Mouse (Mus musculus): Measurements from ENCODE around the gene Psmd13.

The Psmd13 gene

DNA sequence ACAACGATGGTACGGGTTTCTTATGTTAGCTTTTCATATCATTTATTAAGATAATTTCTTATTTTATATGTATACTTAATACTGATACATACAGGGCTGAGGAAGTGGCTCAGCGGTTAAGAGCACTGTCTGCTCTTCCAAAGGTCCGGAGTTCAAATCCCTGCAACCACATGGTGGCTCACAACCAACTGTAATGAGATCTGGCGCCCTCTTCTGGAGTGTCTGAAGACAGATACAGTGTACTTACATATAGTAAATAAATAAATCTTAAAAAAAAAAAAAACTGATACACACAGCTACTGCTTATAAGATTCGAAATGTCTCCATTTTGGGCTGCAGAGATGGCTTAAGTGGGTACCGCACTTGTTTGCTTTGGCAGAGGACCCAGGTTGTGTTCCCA, 25.9 kb downstream of the Psmd13 start:
- no peak for DNase-seq

DNA sequence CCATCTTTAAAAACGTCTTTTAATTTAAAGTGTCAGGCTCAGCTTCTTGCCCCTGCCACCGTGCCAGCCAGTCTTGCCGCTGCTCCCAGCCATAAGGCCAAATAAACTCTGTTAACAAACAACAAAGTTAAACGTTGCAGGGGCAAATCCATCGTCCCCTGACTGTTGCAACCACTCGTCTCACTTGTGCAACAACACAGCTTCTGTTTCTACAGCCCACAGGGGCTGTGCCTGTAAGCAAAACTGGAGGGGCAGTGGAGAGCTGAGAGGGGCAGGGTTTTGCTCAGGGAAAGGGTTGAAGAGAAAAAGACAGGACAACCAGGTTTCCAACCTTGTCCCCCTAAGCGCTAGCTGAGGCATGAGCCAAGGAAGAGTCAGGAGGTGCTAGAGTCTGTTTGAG, 26.4 kb downstream of the Psmd13 start:
- DNase-seq, result no peak

GRCm38 (mm10) chr7:140908634-140909107, 26.9 kb downstream of the Psmd13 start:
- peak; percentile 90 for DNase-seq

GRCm38 (mm10) chr7:140912293-140912692, 30.5 kb downstream of the Psmd13 start:
- DNase-seq, result no peak

DNA sequence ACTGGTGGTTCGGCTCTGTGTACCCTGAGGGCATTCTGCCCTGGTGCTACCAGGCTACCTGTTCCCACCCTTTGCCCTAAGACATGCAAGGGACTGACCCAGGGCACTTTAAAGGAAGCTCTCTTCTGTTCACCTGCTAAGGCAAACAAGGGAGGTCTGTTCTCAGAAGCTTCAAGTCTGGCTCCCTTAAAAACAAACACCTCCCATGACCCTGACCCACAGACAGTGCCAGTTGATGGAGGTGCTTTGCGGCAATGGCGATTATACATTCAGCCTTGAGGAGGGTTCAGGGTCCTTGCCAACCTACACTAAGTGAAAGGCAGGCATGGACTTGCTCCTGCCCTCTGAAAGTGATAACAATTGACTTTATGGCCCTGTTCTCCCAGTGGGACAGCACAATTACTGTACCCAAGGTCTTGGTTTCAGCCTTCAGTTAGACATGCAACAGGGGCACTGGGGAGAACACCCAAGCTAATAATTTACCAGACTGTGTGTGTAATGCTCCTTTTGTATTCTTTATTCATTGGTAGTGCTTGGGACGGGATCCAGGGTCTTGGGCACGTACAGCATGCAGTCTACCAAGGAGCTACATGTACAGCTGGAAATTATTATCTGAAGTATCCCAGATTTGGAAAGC, 31.2 kb downstream of the Psmd13 start:
- DNase-seq, result peak; percentile 60

DNA sequence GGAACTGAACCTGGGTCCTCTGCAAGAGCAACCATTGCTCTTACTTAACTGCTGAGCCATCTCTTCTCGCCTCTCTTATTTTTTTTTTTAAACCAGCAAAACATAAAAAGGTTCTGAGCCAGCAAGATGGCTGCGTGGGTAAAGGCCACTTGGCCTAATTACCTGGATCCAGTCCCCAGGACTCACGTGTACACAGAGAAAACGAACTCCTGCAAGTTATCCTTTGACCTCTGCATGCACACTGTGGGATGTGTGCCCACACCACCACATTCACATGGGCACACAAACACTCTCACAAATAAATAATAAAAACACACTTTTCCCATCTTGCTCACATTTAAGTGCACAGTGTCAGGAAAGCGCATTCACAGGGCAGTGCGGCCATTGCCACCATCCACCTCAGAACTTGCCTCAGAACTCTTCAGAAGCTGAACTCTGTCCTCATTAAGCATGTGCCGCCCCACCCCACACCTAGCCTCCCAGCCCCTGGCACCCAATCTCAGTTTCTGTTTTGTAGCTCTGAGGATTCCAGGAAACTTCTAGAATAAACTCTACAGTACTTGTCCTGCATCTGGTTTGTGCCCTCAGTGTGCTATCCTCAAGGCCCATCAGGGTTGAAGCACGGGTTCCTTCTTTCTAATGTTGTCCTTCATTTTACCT, 32.4 kb downstream of the Psmd13 start:
- peak; percentile 76 for DNase-seq

DNA sequence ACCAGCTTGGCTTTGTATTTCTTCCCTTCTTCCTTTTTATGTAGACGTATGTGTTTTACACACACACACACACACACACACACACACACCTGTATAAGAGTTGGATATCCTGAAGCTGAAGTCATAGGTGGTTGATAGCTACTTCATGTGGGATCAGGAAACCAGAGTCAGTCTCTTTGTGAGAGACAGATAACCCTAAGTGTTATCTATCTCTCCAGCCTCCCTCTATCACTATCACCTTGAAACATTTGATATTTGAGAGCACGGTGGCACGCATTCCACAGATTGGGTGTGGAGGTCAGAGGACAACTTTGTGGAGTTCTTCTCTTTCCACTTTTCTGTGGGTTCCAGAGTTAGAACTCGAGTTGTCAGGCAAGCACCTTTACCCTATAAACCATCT, 38.1 kb downstream of the Psmd13 start:
- no peak for DNase-seq

DNA sequence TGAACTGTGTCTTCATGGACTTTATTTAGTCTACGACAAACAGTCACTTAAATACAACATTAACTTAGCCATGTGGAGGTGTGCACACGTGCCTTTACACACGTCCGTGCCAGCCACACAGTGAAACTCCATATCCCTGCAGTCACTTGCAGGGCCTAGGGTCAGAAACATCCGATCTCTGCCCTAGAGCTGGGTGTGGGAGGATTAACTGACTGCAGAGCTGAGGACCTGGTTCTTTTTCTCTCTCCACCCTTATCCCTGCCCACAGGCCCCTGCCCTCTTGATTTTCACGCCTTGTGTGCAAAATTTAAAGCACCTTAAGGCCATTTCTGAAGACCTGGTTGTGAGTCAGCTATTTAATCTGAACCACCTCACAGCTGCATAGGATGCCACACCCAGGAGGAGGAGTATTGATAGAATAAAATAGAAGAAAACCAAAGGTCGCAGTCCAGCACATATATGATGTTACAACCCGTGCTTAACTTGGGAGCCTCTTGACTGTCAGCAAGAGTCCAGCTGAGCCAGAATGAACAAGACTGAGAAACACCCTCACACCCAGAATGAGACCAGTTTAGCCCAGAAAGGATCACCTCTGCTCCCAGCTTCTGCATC, 38.8 kb downstream of the Psmd13 start, which contains the start of gene Nlrp6:
Gene Nlrp6, plus strand, starts transcription at position 485 of the 612 bp plus-strand sequence.
- no peak for DNase-seq

DNA sequence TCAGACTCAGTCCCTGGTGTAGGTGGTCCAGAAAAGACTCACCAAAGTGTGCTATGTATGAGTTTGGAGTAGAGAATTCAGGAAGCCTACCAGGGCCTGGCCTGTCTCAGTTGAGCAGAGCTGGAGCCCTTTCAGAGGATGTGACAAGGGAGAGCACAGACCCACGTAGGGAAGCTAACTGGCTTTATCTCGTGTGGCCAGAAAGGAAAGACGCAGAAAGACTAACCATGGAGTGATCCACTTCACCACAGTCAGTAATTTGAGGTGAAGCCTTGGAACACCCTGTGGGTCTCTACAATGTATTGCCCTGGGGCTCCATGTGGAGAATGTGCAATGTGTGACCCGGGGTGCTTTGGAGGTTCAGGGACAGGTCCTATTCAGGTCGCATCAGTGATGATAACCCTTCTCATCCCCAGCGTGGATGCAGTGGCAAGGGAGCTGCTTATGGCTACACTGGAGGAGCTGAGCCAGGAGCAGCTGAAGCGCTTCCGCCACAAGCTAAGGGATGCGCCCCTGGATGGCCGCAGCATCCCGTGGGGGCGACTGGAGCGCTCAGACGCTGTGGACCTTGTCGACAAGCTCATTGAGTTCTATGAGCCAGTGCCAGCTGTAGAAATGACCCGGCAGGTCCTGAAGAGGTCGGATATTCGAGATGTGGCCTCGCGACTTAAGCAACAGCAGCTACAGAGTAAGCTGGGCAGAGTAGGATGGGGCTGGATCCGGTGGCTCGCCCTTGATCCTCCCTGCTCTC, 39.6 kb downstream of the Psmd13 start:
- peak; percentile 37 for DNase-seq

DNA sequence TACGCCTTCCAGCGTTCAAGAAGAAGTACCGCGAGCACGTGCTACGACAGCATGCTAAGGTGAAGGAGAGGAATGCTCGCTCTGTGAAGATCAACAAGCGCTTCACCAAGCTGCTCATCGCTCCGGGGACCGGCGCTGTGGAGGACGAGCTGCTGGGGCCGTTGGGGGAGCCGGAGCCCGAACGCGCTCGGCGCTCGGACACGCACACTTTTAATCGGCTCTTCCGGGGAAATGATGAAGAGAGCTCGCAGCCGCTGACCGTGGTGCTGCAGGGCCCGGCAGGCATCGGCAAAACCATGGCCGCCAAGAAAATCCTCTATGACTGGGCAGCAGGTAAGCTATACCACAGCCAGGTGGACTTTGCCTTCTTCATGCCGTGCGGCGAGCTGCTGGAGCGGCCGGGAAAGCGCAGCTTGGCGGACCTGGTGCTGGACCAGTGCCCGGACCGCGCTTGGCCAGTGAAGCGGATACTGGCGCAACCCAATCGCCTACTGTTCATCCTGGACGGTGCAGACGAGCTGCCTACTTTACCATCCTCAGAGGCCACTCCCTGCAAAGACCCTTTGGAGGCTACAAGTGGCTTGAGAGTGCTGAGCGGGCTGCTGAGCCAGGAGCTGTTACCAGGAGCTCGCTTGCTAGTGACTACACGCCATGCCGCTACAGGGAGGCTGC, 40.8 kb downstream of the Psmd13 start:
- DNase-seq, result peak; percentile 93

DNA sequence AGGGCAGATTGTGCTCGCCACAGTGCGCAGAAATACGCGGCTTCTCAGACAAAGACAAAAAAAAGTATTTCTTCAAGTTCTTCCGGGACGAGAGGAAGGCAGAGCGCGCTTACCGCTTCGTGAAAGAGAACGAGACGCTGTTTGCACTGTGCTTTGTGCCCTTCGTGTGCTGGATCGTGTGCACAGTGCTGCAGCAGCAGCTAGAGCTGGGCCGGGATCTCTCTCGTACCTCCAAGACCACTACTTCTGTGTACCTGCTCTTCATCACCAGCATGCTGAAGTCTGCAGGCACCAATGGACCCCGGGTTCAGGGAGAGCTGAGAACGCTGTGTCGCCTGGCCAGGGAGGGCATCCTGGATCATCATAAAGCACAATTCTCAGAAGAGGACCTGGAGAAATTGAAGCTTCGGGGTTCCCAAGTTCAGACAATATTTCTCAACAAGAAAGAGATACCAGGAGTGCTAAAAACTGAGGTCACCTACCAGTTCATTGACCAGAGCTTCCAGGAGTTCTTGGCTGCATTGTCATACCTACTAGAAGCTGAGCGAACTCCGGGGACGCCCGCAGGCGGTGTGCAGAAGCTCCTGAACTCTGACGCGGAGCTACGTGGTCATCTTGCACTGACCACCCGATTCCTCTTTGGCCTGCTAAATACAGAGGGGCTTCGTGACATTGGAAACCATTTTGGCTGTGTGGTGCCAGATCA, 41.5 kb downstream of the Psmd13 start:
- no peak for DNase-seq

DNA sequence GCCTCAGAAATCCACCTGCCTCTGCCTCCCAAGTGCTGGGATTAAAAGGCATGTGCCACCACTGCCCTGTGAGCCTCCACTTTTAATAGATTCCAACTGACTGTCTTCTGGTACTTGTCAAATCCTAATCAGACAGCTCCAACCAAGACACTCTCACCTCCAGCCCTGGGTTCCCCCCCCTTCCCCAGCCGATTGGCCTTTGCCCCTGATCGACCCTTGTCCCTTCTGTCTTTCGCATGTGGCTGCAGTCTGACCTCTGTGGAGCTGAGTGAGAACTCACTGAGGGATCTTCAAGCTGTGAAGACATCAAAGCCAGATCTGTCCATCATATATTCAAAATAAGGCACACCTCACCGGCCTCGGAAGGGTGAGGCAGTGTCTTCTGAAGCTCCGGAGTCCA, 45.4 kb downstream of the Psmd13 start:
- no peak for DNase-seq

DNA sequence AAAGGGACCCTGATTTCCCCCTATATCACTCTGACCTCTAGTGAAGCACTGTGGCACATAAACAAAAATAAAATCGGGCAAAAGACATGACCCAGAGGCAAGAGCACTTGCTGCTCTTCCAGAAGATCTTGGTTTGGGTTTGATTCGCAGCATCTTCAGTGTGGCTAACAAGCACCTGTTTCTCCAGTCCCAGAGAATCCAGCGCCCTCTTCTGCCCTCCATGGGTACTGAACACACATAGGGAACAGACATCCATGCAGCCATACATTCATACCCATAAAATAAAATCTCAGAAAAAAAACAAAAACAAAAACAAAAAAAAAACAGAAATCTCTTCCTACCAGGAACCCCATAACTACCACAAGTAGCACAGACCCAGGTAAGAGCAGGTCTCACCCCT, 56.7 kb downstream of the Psmd13 start:
- no peak for DNase-seq

DNA sequence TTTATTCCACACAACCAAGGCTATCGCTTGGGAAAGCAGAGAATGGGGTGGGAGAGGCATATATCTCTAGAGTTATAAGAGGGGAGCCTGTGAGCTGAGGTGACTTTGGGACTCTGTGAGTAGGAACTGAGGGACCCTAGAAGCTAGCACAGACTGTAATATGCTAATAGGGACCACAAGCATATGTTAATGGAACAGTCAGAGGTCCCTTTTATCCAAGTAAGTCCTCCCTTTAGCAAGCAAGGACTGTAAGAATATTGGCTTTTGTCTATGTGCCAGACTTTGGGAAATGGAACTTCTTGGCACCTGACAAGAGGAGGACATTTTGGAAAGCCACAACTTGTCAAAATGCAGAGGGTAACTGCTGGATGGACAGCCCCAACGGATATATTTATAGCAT, 57.1 kb downstream of the Psmd13 start:
- DNase-seq, result no peak

- DNase-seq, result no peak
Observed at GRCm38 (mm10) chr7:140939669-140940171, 58.0 kb downstream of the Psmd13 start.

DNA sequence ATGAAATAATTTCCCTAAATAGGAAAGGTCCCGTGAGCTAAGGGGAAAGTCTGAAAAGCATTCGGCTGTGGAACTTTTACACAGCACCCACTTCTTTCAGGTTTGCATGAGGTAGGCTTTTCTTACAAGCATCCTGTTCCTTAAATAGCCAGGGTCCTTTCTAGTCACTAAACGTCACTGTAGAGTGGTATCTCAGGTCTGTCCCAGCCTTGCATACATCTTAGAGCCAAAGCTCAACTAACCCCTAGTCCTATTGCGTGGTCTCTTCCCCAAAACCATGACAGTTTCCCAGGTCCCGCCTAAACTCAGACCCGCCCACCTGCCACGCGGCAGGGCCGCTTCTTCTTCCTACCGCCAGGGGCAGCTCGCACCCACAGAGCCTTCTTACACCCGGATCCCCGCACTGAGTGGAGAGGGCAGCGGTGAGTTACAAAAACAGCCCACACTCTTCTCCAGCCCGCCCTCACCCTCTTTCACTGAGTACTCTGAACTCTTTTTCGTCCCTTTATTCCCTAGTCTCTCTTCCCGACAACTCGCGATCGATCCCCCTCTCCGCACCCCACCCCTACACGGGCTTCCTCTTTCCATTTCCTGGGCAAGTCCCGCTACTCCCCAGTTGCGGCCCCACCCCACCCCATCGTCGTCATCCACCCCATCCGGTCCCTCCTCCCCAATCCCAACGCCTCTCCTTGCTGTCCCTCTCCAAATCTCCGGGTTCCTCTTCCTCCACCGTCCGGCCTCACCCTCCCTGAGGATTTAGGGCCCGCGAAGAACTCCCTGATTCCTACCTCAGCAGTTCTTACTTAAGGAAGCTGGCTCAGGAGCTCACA, 59.7 kb downstream of the Psmd13 start, which contains the start of gene Pgghg:
Gene Pgghg, plus strand, starts transcription at position 170 of the 830 bp plus-strand sequence.
- DNase-seq, result peak; percentile 84

DNA sequence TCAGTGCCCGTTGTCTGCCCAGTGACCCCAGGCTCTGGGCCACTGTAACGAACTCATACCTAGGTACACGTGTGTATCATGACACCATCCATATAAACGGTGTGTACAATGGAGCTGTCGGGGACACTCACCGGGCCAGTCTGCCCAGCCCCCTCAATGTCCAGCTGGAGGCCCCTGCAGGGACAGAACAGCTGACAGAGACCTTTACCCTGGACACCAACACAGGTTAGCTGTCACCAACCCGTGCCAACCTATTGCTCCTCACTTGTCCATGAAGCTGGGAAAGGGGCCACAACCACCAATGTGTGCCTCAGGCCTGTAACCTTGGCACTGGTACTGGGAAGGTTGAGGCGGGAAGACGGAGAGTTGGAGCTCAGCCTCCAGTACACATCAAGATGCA, 60.6 kb downstream of the Psmd13 start:
- no peak for DNase-seq

DNA sequence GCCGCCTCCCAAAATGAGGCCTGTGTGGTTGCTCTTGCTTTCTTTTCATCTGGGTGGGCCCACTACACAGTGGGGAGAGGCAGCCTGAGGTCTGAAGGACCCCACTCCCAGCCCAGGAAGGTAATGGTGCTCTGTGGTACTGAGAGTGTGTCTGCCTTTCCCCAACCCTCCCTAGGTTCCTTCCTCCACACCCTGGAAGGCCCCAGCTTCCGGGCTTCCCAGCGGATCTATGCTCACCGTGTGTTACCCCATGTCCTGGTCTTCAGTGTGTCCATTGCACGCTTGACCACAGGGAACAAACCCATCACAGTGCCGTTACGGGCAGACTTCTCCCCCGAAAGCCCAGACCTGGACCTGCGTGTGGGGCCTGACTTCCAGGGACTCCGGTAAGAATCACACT, 61.0 kb downstream of the Psmd13 start:
- no peak for DNase-seq

DNA sequence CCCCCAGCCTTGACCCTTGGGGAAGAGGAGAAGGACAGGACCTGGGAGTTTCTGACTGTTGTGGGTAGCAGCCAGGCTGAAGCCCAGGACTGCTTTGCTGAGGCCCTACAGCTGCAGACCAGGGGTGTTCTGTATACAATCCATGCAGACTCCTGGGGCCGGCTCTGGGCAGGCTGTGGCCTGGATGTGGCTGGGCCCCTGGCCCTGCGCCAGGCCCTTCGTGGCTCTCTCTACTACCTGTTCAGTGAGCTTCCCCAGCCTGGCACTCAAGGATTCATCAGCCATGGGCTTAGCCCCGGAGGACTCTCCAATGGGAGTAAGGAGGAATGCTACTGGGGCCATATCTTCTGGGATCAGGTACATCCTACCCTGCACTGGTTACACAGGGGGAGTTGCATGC, 61.6 kb downstream of the Psmd13 start:
- no peak for DNase-seq

DNA sequence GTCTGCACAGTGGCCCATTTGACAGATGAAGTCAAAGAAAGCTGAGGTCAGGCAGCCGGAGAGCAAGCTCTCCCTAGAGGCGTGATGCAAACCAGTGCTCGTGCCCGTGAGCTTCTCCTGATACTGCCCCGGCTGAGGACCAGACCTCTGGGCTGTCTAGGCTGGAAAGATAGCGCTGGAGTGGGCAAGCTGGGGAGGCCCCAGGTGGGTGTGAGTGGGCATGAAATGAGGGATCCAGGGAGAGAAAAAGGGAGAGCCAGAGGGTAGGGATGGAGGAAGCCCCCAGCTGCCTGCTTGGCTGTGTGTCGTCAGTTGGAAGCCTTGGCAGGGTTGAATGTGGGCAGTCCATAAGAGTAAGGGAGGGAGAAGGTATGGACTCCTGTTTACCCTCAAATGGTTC, 62.5 kb downstream of the Psmd13 start:
- no peak for DNase-seq

DNA sequence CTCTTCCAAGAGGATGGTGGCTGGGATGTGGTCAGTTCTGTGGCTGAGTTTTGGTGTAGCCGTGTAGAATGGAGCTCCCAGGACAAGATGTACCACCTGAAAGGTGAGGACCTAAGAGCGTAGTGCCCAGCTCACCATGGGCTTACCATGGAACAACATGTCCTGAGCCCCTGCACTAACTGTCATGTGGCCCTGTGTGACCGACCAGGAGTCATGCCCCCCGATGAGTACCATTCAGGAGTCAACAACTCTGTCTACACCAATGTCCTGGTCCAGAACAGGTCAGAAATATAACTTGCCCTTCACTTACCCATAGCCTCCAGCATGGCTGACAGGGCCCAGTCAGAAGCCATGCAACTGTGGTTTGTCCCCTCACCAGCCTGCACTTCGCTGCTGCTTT, 63.5 kb downstream of the Psmd13 start:
- no peak for DNase-seq
